Mouse (Mus musculus): ENCODE measurements at regions not wholly inside any gene's neighbourhood (a gene's known extent, or its start where the extent isn't known, plus 50 kb on each side); places are given as distances from the start of the nearest gene placed in this dataset.

- DNase-seq (ENCODE audit: low spot score in 2 of 2), result no peak
These were observed 101.8 kb upstream of the Jun start for GRCm38 (mm10) chr4:95153737-95154287.

GRCm38 (mm10) chr4:95154377-95154776 is 102.4 kb upstream of the Jun start:
- no peak for DNase-seq (ENCODE audit: low spot score in 2 of 2)

- no peak for DNase-seq (ENCODE audit: low spot score in 2 of 2)
These were observed 103.2 kb upstream of the Jun start for GRCm38 (mm10) chr4:95155178-95155577.

GRCm38 (mm10) chr4:95155796-95156195 is 103.8 kb upstream of the Jun start:
- DNase-seq (ENCODE audit: low spot score in 2 of 2), result no peak

- no peak for DNase-seq (ENCODE audit: low spot score in 2 of 2)
These were observed 104.6 kb upstream of the Jun start for GRCm38 (mm10) chr4:95156451-95157271.

GRCm38 (mm10) chr4:95157653-95158430 is 105.8 kb upstream of the Jun start:
- DNase-seq (ENCODE audit: low spot score in 2 of 2), result no peak

- DNase-seq (ENCODE audit: low spot score in 2 of 2), result no peak
These were observed 106.8 kb upstream of the Jun start for GRCm38 (mm10) chr4:95158632-95159424.

GRCm38 (mm10) chr4:95159821-95160220 is 107.8 kb upstream of the Jun start:
- no peak for DNase-seq (ENCODE audit: low spot score in 2 of 2)

GRCm38 (mm10) chr4:95160465-95160864 is 108.4 kb upstream of the Jun start:
- no peak for DNase-seq (ENCODE audit: low spot score in 2 of 2)

GRCm38 (mm10) chr4:95160912-95161669 is 109.1 kb upstream of the Jun start:
- peak; percentile 79 to 81 for DNase-seq (ENCODE audit: low spot score in 2 of 2)

- no peak for DNase-seq (ENCODE audit: low spot score in 2 of 2)
These were observed 109.6 kb upstream of the Jun start for GRCm38 (mm10) chr4:95161670-95162020.

- no peak for DNase-seq (ENCODE audit: low spot score in 2 of 2)
These were observed 110.5 kb upstream of the Jun start for GRCm38 (mm10) chr4:95162386-95163090.

- no peak for DNase-seq (ENCODE audit: low spot score in 2 of 2)
These were observed 111.4 kb upstream of the Jun start for GRCm38 (mm10) chr4:95163403-95163802.

- DNase-seq (ENCODE audit: low spot score in 2 of 2), result no peak
These were observed 114.5 kb upstream of the Jun start for GRCm38 (mm10) chr4:95166503-95166902.

- no peak for DNase-seq (ENCODE audit: low spot score in 2 of 2)
These were observed 115.2 kb upstream of the Jun start for GRCm38 (mm10) chr4:95167216-95167615.

- DNase-seq (ENCODE audit: low spot score in 2 of 2), result no peak
These were observed 117.7 kb upstream of the Jun start for GRCm38 (mm10) chr4:95169702-95170101.

- no peak for DNase-seq (ENCODE audit: low spot score in 2 of 2)
These were observed 125.7 kb upstream of the Jun start for GRCm38 (mm10) chr4:95177753-95178152.

- DNase-seq (ENCODE audit: low spot score in 2 of 2), result no peak
These were observed 126.4 kb upstream of the Jun start for GRCm38 (mm10) chr4:95178467-95178866.

GRCm38 (mm10) chr4:95178900-95179299 is 126.9 kb upstream of the Jun start:
- no peak for DNase-seq (ENCODE audit: low spot score in 2 of 2)

- no peak for DNase-seq (ENCODE audit: low spot score in 2 of 2)
These were observed 128.4 kb upstream of the Jun start for GRCm38 (mm10) chr4:95180446-95180845.

GRCm38 (mm10) chr4:95180999-95181398 is 129.0 kb upstream of the Jun start:
- no peak for DNase-seq (ENCODE audit: low spot score in 2 of 2)

All from thymus, postnatal 10 days (tissue).